Mouse (Mus musculus) heart, adult 2 months (tissue): ENCODE results near the gene Mr1.

ENCODE experiments used
- CTCF ChIP-seq: fragments of 200-600 bp; IDR thresholded peaks from 2 replicates; pipeline ENCODE4 v1.8.1; 2022; ENCODE audit warnings: antibody characterized with exemption, mild to moderate bottlenecking, moderate library complexity
- POLR2A ChIP-seq: fragments of 200-500 bp; IDR thresholded peaks from 2 replicates; pipeline ENCODE4 v1.6.1; 2011; ENCODE audit warnings: mild to moderate bottlenecking, low read depth, low read length, control low read depth; ENCODE audit not compliant: insufficient read depth

GRCm38 (mm10) chr1:155191219-155191618, 44.6 kb upstream of the Mr1 start:
- no peak for TF ChIP-seq CTCF
- no peak for TF ChIP-seq POLR2A
